Mouse (Mus musculus) adrenal gland, adult 18-20 months (tissue): ENCODE data around the gene Cgas. TPM values are rescaled to one million over a fixed set of nuclear protein-coding genes. Genes with fewer than 3 reads are reported as not detected.

Experiments used
- DNase-seq, 2 experiments: peaks; one replicate each; pipeline ENCODE4 v3.0.0; 2021 to 2022; ENCODE audit warnings: low spot score in 2 of 2
- total RNA-seq, 2 experiments: library from RNA; stranded (reverse); gene quantifications; 1 replicate in 1 of 2; 2 replicates in 1 of 2; pipeline ENCODE4 v1.2.3; 2021

The Cgas gene
- total RNA-seq, 2 experiments from 2014 or later, result 0.66 to 0.90 TPM

DNA sequence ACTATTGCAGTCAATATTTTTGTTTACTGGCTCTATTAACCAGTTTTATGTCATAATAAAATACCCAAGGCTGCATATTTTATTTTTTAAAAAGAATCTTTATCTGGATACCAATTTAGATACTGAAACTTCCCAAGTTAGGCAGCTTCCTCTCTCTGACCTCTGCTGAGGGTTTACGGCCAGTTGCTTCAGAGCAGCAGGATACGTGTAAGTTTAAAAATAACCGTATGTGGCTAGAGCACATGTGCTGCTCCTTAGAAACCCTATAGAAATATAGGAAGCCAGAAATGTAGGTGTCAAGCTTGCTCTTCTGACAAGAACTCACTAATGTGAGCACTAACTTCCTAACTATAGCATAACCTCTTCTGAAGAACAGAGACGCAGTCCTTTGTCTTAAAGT is 20.3 kb upstream of the Cgas start:
- DNase-seq, result no peak

DNA sequence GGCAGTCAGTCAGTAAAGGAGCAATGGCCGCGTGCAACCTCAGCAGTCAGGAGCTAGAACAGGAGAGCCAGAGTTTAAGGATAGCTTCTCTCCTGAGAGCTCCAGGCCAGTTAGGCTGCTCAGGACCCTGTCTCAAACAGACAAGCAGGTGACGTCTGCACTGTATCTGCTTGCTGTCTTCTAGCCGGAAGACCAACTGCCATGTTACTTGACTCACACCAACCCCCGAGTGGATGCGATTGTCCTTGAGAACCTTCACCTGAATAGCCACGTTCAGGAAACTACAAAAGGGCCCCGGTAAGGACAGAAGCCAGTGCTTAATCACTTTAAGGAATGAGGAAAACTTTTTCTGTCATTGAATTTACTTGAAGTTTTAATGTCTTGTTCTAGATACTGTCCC is 14.0 kb upstream of the Cgas start:
- DNase-seq, result no peak

DNA sequence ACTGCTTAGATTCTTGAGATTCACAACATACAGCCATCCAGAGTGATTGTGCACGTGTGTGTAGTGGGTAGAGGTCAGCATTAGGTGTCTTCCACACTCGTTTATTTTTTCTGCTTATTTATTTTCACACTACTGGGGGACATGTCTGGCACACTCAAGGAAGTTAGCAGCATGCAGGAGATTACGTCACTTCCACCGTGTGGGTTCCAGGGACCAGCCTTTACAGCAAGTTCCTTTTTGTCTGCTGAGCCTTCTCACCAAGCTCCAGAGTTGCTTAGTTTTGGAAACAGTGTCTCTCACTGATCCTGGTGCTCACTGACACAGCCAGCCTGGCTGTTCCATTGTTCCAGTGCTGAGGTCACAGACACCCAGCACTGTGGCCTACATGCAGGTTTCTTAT is 8.3 kb upstream of the Cgas start:
- DNase-seq, result no peak

DNA sequence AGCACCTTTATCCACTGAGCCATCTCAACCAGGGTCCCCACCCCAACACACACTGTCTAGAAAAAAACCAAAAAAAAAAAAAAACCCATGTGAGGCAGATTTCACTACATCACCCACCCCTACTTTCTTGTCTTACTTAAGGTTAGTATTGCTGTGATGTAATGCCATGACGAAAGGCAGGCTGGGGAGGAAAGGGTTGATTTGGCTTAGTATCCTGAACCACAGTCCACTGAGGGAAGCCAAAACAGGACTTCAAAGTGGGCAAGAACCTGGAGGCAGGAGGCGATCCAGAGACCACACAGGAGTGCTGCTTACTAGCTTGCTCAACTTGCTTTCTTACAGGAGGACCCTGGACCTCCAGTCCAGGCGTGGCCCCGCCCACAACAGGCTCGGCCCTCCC is 7.4 kb upstream of the Cgas start:
- no peak for DNase-seq

DNA sequence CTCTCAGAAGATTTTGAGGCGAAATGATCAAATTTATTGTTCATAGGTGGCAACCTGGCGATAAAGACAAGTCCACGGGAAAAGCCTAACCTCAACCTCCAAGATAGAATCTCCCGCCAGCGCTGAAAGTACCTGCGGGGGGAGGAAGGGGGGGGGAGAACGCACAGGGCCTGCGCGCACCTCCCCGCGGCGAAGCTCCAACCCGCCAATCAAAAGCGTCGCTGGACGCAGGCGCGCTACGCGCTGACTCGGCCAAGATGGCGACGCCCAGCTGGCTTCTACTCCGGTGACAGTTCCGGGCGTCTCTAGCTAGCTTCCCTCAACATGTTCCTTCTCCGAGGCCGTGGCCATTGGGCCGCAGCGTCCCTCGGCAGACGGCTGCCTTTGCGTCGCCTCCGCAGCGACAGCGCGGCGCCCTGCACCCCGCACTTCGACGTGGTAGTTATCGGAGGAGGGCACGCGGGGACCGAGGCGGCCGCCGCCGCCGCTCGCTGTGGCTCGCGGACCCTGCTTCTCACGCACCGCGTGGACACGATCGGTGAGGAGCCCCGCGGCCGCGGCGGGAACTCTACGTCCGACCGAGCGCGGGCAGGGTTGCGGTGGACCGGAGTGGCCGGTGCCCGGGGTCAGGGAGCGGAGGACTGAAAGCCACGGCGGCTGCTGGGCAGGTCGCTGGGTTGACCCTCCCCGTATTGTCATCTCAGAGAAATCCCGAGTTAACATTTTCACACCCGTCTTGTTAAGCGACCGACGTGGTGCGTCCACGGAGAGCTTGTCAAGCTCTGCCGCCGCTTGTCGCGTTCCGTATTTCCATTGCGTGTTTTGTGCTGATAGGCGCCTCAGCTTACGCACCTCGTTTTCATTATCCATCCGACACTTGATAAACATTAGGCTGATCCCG is 5.2 kb upstream of the Cgas start, which contains the start of the genes Mto1 and Gm17324:
Mto1 (plus strand) TSS at position 236 of the 901 bp plus-strand sequence.
Gm17324 (minus strand) TSS at position 814 of the 901 bp plus-strand sequence.
- DNase-seq, result peak; percentile 89 to 90

DNA sequence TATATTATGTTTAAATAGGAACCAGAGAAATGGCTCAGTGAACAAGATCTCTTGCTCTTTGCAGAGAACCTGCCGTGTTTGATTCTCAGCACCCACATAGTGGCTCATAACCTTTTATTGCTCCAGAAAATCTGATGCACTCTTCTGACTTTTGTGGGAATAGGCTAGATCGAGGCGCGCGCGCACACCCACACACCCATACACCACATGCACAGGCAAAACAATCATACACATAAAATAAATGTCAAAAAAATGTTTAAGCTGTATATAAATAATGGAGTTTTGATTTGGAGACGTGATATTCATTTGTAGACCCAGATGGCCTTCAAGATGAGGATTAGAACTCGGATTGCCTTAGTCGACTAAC is 4.6 kb upstream of the Cgas start:
- no peak for DNase-seq

DNA sequence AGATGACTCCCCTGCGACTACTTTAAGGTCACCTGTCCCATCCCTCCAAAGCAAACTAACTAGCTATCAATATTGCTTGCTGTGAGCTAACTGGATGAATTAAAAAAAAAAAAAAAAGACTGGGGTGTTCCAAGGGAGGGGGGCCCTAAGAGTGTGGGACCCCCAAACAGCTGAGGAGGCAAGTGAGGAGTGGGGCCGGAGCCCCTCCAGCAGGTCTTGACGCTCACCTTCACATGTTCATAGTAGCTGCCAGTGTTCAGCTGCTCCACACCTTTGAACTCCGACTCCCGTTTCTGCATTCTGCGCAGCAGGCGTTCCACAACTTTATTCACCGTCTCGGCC is 829 bp downstream of the Cgas start:
- DNase-seq, result no peak

DNA sequence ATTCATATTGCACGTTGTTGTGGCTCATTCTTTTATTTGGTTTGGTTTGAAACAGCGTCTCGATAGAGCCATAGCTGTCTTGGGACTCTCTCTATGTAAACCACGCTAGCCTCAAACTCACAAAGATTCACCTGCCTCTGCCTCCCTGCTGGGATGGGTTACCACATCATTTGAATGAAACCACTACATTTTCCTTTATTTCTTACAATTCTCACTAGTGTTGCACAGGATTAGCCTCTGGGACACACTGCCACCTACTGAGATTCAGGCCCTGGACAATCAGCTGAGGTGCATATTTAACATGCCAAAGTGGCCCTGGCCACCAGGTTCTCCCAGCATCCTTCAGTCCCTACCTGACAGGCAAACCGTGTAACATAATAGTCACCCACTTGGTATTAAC is 3.6 kb downstream of the Cgas start:
- DNase-seq, result no peak

DNA sequence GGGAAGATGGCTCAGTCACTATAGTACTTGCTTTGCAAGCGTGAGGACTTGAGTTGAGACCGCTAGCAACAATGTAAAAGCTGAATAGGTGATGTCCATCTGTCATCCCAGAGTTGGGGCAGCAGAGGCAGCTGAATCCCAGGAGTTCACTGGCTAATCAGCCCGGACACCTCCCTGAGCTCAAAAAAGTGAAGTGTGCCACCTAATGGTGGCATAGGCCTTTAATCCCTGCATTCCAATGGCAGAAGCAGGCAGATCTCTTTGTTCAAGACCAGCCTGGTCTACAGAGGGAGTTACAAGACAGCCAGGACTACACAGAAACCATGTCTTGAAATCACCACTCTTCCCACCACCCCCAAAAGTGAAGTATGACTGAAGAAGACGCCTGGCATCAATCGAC is 10.6 kb downstream of the Cgas start:
- DNase-seq, result no peak

DNA sequence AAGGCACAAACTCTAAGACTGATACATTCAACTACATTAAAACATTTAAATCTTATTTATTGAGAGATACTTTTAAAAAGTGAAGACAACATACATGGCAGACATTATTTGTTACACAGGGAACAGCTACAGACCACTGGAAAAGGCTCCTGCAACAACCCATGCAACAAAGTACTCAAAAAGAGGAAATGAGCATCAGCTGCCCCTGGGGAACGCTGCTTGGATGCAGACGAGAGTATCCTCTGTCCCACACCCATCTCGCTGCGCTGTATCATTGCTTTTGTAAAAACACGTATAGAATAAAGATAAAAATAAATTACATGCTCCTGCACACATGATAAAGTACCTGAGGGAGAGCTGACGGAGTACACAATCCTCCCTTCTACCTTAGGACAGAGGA is 12.6 kb downstream of the Cgas start:
- no peak for DNase-seq

DNA sequence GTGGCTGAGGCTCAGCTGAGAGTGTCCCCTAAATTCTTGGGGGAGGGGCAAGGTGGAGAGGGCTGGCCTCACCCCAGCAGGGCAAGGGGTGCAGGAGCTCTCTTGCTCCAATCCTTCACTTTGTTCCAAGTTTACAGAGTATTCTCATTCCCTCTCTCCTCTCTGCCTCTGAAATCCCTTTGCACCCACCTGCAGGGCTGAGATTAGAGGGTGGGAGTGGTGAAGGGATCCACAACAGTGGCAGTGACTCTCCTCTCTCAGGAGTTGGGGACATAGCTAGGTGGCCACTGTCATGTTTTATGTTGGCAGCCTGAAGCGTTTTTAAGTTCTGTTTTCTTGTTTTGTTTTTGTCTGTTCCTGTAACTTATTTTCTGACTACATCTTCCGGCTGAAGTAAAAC is 13.5 kb downstream of the Cgas start:
- DNase-seq, result no peak

DNA sequence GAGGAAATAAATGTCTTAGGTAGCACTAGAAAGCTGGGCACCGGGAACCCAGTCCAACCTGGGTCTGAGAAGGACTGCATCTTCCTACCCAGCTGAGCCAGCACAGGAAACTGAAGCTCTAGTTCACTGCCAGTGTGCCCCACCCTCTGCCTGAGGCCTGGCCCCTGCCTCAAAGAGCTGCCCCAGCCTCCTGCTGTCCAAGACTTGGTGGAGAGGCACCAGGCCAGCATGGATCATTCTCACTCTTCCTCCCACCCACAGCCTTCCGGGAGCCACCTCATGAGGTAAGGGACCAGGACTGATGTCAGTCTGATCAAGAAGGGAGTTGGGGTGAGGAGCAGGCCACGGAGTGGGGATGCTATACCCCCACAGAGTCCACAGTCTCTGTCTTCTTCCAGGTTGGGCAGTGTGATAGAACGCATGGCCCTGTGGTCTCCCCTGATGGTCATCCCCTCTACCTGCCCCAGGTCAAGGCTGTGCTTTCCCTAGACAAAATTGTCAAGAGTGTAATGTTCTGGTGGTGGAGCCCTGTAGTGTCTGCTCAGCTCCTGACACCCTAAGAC is 14.1 kb downstream of the Cgas start:
- no peak for DNase-seq

DNA sequence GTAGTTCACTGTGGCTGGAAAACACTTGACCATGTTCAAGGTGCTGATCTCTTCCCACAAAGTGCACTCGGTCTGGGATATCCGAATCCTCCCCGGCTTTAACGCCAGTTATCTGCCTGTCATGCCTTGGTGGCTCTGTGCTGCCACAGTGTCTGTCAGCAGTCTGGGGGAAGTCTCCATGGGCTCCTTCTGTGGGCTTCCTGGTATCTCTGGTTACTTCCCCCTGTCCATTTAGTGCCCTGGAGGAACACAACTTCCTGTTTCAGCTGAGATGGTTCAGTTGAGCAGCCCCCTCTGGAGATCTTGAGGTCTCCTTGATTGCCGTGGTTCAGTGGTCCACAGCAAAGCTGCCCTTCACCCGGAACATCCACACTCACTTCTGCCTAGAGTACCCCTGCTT is 14.9 kb downstream of the Cgas start:
- no peak for DNase-seq

DNA sequence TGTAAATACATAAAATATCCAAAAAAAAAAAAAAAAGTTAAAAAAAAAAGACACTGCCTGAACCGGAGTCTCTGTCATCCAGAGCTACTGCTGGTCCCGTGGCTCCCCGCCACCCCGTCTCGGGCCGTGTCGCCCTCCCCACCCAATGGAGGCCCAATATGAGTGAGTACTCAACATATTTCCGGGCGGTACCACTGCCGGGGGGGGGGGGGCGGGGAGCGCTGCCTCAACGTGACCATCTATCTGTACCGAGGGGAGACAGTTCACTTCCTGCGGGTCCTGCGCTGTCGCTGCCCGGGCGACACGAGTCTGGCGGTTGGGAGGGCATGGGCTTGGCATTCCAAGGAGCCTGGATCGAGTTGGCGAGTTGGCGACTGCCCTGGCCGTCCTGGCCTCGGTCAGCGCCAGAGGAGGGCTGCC is 15.7 kb downstream of the Cgas start:
- no peak for DNase-seq

DNA sequence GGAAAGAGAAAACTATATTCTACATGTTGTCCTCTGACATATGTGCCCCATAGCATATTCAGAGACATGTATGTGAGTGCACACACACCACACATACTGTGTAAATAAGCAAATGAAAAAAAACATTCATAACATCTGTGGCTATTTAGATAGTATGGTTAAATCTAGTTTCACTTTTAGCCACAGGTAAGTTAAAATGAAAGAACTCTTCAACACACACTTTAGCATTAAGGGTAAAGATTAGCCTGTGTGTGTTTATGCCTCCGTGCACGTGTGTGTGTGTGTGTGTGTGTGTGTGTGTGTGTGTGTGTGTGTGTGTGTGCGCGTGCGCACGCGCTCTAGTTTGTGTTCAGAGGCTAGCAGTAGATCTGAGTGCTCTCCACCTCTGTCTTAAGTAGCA is 41.4 kb downstream of the Cgas start:
- DNase-seq, result no peak

DNA sequence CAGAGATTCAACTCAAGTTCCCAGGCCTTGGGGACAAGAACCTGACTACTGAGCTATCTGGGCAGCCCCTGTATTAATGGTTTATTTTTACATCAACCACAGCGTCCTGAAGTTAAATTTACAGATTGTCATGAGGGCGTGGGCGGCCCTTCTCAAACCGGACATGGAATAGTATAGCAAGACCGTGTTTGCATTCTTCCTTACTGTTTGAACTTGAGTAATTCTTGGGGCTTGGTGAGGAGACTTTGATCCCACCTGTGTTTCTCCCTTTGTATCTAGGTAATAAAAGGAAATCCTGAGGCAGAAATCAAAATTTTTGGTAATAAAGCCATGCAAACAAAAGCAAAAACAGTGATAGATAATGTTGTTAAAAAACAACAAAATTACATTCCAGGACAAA is 42.5 kb downstream of the Cgas start:
- DNase-seq, result no peak

DNA sequence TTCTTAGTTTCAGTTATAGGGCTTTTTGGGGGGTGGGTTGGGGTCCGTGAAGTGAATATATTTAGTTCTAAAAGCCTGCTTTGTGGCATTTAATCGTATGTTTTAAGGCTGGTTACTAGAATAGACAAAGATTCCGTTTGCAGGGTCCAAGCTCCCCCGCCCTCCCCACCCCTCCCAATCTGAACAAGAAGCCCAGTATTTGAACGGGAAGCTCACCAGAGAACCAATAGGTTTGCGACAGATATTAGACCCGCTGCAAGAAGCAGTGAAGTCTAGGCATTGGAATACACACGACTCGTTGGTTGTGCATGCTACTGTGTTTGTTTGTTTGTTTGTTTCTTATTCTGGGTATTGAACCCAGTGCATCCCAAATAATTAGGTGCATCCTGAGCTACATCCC is 46.5 kb downstream of the Cgas start:
- DNase-seq, result no peak

DNA sequence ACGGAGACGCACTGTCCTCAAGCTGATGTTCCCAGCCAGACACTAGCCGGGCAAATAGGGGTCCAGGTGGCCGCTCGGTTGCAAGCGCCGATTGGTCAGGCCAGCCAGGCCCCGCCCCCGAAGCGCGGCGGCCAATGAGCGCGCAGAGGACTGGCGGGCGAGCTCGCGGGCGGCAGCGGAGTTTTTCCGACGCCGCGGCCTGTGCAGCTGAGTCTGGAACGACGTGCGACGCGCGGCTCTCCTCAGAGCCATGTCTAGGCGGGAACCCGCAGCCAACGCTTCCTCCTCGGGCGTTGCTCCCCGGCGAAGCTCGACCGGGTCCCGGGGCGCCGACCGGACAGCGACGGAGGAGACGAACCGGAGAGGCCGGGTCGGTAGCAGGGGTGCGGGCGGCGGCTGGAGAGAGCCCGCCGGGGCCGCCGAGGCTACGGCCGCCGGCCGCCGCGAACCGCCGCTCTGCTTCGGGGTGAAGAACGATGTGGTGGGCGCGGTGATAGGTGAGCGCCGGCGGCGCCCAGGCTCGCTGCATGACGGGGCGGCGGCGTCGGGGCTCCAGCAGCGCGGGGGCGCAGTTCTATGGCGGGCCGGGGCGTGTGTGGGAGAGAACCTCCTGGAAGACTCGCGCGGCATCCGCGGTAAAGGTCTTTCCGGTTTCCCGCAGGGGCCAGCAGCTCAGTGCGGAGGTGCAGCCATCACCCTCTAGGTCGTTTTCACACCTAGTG is 47.2 kb downstream of the Cgas start, which contains the start of gene Ddx43:
Ddx43 (plus strand) TSS at position 148 of the 722 bp plus-strand sequence.
- DNase-seq, result peak; percentile 8 to 22

DNA sequence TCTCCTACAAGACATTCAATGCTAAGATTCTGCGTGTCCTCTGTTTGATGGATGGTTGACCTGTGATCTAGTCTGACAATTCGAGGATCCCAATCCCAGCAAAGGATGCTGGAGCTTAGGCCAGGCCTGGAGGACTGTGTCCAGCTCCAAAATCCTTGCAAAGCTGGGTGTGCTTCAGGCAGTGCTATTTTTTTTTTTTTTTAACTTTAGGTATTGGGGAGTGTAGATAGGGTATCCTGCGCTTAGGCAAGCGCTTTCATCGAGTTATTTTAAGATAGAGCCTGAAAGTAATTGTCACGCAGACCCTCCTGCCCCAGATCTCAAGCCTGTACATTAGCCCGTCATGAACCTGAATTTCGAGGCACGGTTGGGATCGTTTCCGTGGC is 47.8 kb downstream of the Cgas start:
- no peak for DNase-seq

DNA sequence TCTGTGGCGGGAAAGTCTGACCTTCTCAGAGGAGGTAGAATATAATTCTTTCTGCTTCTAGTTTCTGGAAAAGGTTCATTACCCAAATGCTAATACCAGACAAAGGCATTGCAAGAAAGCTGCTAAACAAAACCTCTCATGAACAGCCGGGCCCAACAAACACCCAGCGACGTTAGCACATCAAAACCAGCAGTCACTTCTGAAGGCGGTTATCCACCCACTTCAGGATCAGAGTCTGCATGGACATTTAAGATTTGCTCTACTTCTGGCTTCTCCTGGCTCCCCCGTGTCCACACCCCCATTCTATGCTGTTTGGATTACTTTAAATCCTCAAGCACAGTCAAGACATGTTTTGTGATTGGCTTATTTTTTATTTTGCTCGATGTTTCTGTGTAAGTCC is 48.4 kb downstream of the Cgas start:
- DNase-seq, result no peak

DNA sequence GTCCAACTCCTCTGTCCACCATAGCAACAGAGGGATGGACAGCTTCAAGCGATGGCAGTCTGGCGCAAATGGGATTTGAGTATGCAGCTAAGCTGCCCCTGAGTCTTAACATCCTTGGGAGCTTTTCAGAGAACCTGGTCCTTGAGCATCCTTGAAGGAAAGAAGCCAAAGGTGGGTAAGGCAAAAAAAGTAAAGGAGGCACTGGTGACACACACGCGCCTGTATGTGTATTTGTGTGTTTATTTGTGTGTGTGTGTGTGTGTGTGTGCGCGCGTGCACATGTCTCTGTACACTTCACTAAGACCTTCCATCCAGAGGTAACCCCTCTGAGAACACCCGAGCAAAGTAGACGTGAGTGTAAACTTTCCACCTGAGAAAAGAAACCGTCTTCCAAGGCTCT is 49.3 kb downstream of the Cgas start:
- no peak for DNase-seq

DNA sequence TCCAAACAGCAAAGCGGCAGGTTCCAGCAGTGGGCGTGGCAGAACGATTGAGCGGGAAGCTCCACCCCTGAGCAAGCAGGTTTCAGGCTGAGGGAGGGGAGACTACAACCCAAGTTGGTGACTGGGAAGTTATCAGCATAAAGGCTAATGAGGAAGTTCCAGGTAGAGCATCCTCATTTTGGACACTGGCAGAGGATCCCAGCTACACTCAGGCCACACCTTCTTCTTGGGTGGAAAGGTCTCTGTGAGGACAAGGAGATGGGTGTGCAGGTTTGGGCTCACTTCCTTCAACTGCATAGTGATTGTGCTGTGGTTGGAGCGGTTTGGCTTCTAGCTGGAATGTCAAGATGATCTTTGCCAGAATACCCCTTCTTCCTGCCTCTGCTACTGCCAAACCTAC is 53.1 kb downstream of the Cgas start:
- no peak for DNase-seq
